Mouse (Mus musculus): ENCODE results near the gene Frmd8. TPM values are rescaled to one million over a fixed set of nuclear protein-coding genes. Genes with fewer than 3 reads are reported as not detected.

Frmd8 gene
- 33.0 to 43.6 TPM (median 39.5 TPM) in 4 replicates for total RNA-seq (2023)

GRCm38 (mm10) chr19:5874969-5875480, at the start of gene Frmd8:
Frmd8 (minus strand) TSS chr19:5875274.

GRCm38 (mm10) chr19:5924713-5925093, 49.6 kb upstream of the Frmd8 start, which contains the start of gene Cdc42ep2:
Cdc42ep2 (minus strand) TSS chr19:5924816.

DNA sequence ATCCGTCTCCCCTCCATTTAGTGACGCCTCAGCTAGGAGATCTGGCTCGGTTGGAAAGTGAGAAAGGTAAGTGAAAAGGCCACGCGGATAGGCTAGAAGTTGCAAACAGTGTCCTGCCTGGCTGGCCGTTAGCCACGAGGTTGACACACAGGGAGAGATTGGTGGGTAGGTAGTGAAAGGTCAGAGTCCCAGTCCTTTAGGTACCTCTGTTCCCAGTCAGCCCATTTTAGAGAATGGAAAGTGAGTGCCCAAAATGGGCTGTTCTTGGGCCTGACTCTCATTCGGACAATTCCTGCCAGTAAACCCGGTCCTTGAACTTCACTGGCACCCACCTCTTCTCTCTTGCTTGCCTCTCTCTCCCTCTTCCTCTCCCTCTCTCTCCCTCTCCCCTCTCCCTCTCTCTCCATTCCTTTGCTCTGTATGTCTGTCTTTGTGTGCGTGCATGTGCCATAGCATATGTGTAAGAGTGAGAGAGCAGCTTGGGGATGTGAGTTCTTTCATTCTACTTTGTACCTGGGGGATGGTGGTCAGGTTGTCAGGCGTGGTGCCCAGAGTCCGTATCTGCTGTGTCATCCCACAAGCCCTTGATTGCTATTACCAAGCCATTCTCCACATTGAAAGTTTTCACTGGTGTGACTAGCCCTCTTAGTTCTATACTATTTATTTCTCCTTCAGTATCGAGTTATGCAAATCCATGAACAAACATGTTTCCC, 38.1 kb upstream of the Frmd8 start, which contains the start of gene Dpf2:
TSS of gene Dpf2 (minus strand) at position 4 of the 713 bp plus-strand sequence.

DNA sequence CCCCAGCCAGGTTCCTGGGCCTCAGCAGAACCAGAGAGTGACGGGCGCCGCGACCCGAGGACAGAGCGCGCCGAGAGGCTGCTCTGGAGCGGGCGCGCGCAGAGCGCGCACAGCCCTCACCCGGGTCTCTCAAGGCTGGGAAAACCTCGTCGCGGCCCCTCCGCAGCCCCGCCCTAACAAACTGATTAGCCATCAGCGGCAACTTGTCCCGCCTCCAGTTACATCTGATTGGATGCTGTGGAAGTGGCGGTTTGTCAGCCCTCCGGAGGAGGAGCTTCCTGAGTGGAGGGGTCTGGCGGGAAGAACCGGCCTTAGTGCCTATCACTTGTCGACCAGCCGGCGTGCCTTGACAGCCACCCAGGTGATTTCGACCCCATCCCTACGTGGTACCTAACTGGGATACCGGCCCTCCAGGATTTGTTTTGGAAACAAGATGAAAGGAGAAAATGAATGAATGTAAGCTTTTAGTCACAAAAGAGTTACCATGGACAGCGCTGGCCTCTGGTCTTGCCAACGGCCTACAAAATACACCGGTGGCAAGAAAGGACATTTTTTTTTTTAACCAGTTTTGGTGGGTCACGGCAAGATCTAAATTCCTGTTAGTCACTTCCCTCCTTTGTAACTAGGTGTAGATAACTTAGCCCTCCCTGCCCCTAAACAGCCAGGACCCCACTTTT, 19.1 kb upstream of the Frmd8 start, which contains the start of gene Tigd3:
TSS of gene Tigd3 (minus strand) at position 148 of the 677 bp plus-strand sequence.

GRCm38 (mm10) chr19:5877618-5878361, 2.7 kb upstream of the Frmd8 start, which contains the start of gene Slc25a45:
Slc25a45 (plus strand) TSS chr19:5877808.

Other genes with a start within 250 kb of the Frmd8 start
- gene Rela, start 237.8 kb downstream of the Frmd8 start, total RNA-seq (2023): 140 to 161 TPM (median 148 TPM) in 4 replicates
- 565 to 597 TPM (median 588 TPM) in 4 replicates for gene Sipa1, start 211.6 kb downstream of the Frmd8 start, total RNA-seq (2023)
- gene Map3k11, start 186.5 kb downstream of the Frmd8 start, total RNA-seq (2023): 55.2 to 63.2 TPM (median 57.8 TPM) in 4 replicates
- gene Pcnx3, start 186.4 kb downstream of the Frmd8 start, total RNA-seq (2023): 193 to 226 TPM (median 206 TPM) in 4 replicates
- gene Kcnk7, start 170.9 kb downstream of the Frmd8 start, total RNA-seq (2023): not detected in 4 replicates
- 50.4 to 54.6 TPM (median 51.6 TPM) in 4 replicates for gene Ehbp1l1, start 149.0 kb downstream of the Frmd8 start, total RNA-seq (2023)
- gene Fam89b, start 145.6 kb downstream of the Frmd8 start, total RNA-seq (2023): 18.2 to 22.6 TPM (median 21.3 TPM) in 4 replicates
- gene Ltbp3, start 134.4 kb downstream of the Frmd8 start, total RNA-seq (2023): not detected in 4 replicates
- gene Scyl1, start 103.9 kb downstream of the Frmd8 start, total RNA-seq (2023): 78.0 to 85.4 TPM (median 79.7 TPM) in 4 replicates
- 17.1 to 24.8 TPM (median 22.9 TPM) in 4 replicates for gene Slc25a45, start 2.5 kb upstream of the Frmd8 start, total RNA-seq (2023)
- gene Tigd3, start 18.9 kb upstream of the Frmd8 start, total RNA-seq (2023): 1.8 to 2.4 TPM (median 2.4 TPM) in 4 replicates
- 146 to 167 TPM (median 148 TPM) in 4 replicates for gene Dpf2, start 37.7 kb upstream of the Frmd8 start, total RNA-seq (2023)
- 0.15 to 0.43 TPM (median 0.15 TPM) in 3 of 4 replicates, not detected in the other for gene Cdc42ep2, start 49.5 kb upstream of the Frmd8 start, total RNA-seq (2023)
- gene Pola2, start 88.9 kb upstream of the Frmd8 start, total RNA-seq (2023): 70.0 to 82.8 TPM (median 72.2 TPM) in 4 replicates
- gene Slc22a20, start 110.9 kb upstream of the Frmd8 start, total RNA-seq (2023): not detected in 4 replicates
- gene Capn1, start 140.6 kb upstream of the Frmd8 start, total RNA-seq (2023): 72.1 to 103 TPM (median 80.6 TPM) in 4 replicates
- 154 to 181 TPM (median 166 TPM) in 4 replicates for gene Syvn1, start 171.3 kb upstream of the Frmd8 start, total RNA-seq (2023)
- gene Mrpl49, start 182.5 kb upstream of the Frmd8 start, total RNA-seq (2023): 15.2 to 17.2 TPM (median 15.8 TPM) in 4 replicates
- 3,352 to 3,577 TPM (median 3,439 TPM) in 4 replicates for gene Fau, start 182.6 kb upstream of the Frmd8 start, total RNA-seq (2023)
- 10.8 to 13.2 TPM (median 12.5 TPM) in 4 replicates for gene Znhit2, start 185.9 kb upstream of the Frmd8 start, total RNA-seq (2023)
- 9.1 to 13.6 TPM (median 10.5 TPM) in 4 replicates for gene Tm7sf2, start 193.1 kb upstream of the Frmd8 start, total RNA-seq (2023)
- gene Vps51, start 202.0 kb upstream of the Frmd8 start, total RNA-seq (2023): 94.8 to 109 TPM (median 102 TPM) in 4 replicates
- gene Tmem262, start 204.8 kb upstream of the Frmd8 start, total RNA-seq (2023): not detected in 4 replicates
- not detected in 4 replicates for gene Gm28374, start 207.0 kb upstream of the Frmd8 start, total RNA-seq (2023)
- 50.9 to 56.9 TPM (median 54.3 TPM) in 4 replicates for gene Zfpl1, start 209.7 kb upstream of the Frmd8 start, total RNA-seq (2023)
- 1.4 to 2.8 TPM (median 1.8 TPM) in 4 replicates for gene Cdca5, start 209.7 kb upstream of the Frmd8 start, total RNA-seq (2023)
- 0.81 TPM in 1 of 4 replicates, not detected in the others for gene AC131692.1, start 219.1 kb upstream of the Frmd8 start, total RNA-seq (2023)
- gene Naaladl1, start 230.5 kb upstream of the Frmd8 start, total RNA-seq (2023): not detected in 4 replicates
- gene Sac3d1, start 243.4 kb upstream of the Frmd8 start, total RNA-seq (2023): 6.4 to 8.9 TPM (median 8.8 TPM) in 4 replicates

Measured in B cell, adult 62 days (primary cell).